Mouse (Mus musculus): ENCODE measurements at regions not wholly inside any gene's neighbourhood (a gene's known extent, or its start where the extent isn't known, plus 50 kb on each side); places are given as distances from the start of the nearest gene placed in this dataset.
"Not testable (repeated sequence)": the region's sequence is repeated elsewhere in the genome, so short reads cannot be mapped to it uniquely, and the experiment has no call there.

DNA sequence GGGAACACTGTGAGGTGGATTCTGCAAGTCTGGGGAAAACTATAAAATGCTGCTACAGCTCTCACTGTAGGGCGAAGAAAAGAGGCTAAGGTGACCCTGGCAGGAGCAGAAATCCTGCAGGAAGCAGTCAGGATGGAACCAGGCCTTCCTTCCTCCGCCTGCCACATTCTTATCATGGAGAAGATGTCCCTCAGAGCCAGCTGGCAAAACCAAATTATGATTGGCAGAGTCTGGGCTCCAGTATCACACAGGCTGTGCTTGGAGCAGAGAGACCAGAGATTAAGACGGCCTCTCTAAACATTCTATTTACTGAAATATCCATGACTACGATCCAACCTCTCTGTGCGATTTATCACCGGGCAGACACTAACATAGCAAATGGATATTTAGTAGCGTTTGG, 92.2 kb upstream of the Max start:
- no peak for ATAC-seq

DNA sequence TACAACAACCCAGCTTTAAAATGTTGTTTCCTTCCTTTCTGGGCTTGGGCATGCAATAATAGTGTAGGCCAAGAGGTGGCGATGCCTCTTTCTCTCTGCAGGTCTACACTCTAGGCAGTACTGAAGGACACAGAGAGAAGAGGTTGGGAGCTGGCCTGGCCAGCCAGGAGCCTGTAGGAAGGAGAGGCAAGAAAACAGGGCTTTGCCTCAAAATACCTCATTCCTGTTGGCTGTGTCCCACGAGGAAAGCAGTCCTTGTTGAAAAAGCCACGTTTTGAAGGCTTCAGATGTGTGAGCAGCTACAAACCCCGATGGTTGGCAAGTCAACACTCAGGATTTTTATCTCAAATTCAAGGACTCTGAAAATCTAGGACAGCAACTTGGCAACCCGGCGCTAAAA, 90.9 kb upstream of the Max start:
- ATAC-seq: peak; percentile 91

GRCm38 (mm10) chr12:77048380-77048779, 86.4 kb upstream of the Max start:
- no peak for ATAC-seq

- no peak for ATAC-seq
Measured at GRCm38 (mm10) chr12:77047273-77047672, 85.3 kb upstream of the Max start.

- ATAC-seq: no peak
Measured at GRCm38 (mm10) chr12:77045956-77046355, 84.0 kb upstream of the Max start.

- ATAC-seq: no peak
Measured at GRCm38 (mm10) chr12:77045356-77045755, 83.4 kb upstream of the Max start.

DNA sequence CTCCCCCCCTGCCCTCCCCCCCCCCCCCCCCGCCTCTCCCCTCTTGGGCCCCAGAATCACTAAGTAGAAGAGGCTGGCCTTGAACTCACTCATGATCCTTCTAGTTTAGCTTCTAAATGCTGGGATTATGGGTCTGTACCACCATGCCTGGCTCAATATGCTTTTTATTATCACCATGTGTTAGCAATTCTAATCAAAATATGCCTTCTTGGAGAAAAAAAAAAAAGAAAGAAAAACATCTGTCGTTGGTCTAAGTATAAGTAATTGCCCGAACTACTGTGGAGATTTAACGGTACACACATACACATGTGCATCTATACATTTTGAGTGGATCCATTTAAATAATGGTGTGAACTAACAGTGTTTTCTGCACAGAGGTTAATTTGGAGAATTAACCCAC, 80.4 kb upstream of the Max start:
- no peak for ATAC-seq

GRCm38 (mm10) chr12:77041141-77041540, 79.1 kb upstream of the Max start:
- ATAC-seq: no peak

- ATAC-seq: peak; percentile 80
Measured at GRCm38 (mm10) chr12:77039953-77040305, 77.9 kb upstream of the Max start.

DNA sequence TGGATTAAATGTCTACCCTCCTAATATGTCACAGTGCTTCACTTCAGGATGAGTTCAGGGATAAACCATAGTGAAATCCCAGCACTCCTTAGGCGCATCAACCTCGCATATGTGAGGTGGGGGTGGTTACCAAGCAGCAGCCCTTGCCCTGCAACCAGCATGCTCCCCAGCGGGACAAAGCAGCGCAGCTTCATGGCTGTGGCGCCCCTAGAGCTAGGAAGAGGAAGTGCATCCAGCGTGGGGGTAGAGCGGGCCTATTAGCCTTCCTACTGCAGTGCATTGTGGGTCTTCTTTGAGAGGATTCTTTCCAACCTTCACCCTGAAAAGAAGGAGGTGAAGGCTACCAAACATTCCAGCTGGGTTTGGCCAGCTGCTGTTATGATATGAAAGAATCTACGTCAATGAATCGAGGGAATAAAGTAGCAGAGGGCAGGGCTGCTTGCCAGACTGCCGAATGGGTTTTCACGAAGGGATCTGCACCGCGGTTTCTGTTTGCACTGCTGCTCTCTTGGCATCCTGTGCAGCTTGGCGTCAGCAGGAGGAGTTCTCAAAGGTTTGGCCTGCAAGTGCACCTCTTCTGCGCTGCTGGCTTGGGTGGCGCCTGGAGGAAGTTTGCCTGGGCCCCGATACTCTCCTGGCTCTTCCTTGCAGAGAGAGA, 77.4 kb upstream of the Max start:
- peak; percentile 81 for ATAC-seq

DNA sequence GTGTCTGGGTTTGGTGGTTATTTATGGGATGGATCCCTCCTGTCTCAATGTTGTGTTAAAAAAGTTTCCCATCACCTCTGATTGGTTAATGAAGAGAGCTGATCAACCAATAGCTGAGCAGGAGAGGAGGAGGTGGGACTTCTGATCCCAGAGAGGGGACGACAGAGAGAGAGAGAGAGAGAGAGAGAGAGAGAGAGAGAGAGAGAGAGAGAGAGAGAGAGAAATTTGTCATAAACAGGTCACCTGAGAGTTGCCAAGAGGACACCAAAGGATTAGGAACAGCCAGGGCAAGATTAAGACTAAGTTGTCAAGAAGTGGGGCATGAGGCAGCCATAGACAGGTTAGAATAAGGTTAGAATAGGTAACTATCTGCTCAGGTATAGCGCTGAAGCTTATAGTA, 73.7 kb upstream of the Max start:
- ATAC-seq: no peak

DNA sequence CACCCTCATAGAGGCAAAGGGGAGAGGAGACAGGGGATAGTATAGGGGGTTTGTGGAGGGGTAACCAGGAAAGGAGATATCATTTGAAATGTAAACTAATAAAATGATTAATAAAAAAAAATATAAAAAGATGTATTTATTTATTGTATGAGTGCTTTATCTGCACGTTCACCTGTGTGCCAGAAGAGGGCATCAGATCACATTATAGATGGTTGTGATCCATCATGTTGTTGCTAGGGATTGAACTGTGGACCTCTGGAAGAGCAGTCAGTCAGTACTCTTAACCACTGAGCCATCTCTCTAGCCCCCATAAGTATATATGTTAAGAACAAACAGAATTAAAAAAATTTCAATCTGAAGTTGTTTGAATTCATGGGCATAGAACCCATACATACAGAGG, 69.4 kb upstream of the Max start:
- ATAC-seq: no peak

- no peak for ATAC-seq
Measured at GRCm38 (mm10) chr12:77025431-77025879, 63.5 kb upstream of the Max start.

GRCm38 (mm10) chr12:77022538-77022937, 60.5 kb upstream of the Max start:
- no peak for ATAC-seq

DNA sequence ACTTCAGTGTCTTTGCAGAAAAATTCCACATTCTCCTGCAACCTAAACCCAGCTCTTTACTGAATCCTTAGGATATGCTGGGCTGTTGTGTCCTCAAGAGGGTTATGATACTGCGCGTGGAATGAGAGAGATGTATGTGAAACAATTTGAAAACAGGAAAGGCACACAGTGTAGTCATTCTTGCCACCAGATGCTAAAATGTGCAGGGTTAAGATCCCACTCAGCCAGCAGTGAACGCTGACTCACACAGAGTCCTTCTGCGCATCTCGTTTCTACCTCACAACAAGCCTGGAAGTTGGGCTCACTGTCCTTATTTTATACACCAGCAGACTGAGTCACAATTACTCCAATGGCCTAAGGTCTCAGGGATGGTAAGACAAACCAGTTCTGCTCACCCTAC, 59.9 kb upstream of the Max start:
- ATAC-seq: no peak

DNA sequence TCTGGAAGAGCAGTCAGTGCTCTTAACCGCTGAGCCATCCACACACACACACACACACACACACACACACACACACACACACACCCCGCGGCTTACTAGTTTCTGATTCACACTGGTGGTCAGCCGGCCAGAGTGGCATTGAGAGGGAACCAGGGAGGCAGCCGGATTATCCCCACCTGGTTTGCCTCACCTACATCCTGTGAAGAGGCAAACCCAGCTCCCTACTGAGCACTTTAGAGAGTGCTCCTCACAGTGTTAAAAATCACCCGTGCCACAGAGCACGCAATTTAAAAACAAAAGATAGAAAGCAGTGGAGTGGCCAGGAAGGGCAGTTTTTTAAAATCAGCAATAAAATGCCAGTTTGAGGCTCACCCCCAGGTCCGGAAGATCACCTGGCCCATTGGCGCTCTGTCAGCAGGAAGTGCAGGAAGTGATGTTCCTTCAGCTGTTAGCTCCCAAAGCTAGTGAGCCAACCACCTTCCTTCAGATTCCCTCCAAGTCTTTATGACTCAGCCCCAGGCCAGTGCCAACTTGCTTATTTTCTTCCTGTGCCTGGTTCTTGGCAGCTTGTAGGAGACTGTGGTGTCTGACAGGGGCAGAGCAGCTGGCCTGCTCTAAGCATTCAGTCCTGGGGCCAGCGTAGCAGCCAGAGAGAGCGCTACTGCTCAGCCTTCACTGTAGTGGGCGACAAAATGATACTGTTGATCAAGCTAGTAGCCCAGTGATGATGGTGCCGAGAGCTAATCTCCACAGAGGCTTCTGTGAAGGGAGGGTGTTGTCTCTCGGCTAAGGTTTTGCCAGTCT, 57.9 kb upstream of the Max start:
- peak; percentile 85 for ATAC-seq

DNA sequence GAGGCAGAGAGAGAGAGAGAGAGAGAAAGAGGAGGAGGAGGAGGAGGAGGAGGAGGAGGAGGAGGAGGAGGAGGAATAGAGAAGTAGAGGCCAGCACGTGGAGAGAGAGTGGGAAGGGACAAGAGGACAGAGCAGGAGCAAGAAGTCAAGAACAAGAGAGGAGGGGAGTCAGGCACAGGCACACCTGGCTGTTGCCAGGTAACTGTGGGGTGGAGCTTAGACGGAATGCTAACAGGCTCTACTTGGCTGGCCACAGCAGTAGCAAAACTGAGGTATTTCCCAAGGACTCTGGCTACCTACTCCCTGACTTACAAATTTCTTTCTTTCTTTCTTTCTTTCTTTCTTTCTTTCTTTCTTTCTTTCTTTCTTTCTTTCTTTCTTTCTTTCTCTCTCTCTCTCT, 57.1 kb upstream of the Max start:
- not testable (repeated sequence) for ATAC-seq

DNA sequence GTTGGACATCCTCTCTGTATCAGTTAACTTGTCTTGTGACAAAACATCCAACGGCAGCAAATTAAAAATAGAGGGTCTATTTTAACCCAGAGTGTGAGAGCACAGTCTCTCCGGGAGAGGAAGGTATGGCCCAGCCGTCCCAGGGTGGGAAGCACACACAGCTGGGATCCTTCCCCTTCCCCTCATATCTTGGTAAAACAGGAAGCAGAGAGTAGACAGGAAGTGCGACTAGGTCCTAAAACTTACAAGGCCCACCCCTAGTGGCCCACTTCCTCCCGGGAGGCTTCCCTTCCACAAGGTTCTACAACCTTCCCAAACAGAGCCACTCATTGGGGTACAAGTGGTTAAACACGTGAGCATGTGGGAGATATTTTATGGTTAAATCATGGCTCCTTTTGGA, 56.4 kb upstream of the Max start:
- ATAC-seq: no peak

GRCm38 (mm10) chr12:77014908-77015307, 52.9 kb upstream of the Max start:
- no peak for ATAC-seq
